Mouse (Mus musculus) erythroblast, adult 5-6 weeks (primary cell): ENCODE data around the gene Hcrt. TPM values are rescaled to one million over a fixed set of nuclear protein-coding genes. Genes with fewer than 3 reads are reported as not detected.
"Not testable (repeated sequence)": the region's sequence is repeated elsewhere in the genome, so short reads cannot be mapped to it uniquely, and the experiment has no call there.

Source experiments
- ATAC-seq: replicated peaks from 2 replicates; pipeline ENCODE4 v1.8.0; 2016; ENCODE audit warnings: moderate number of reproducible peaks, mild to moderate bottlenecking, moderate TSS enrichment, inconsistent platforms; ENCODE audit not compliant: poor library complexity, low FRiP score, severe bottlenecking
- total RNA-seq, 2 experiments: library from RNA; stranded (forward) in 1 of 2; stranded (reverse) in 1 of 2; fragments of 150-400 nt in 1 of 2; fragments of 200-764, 138-1000 nt in 1 of 2; gene quantifications; 2 replicates each; pipeline versions ENCODE4 v1.2.3 to v1.2.4; 2015 to 2017; ENCODE audit warnings: low replicate concordance in 2 of 2

Gene Hcrt
- not detected in 2 replicates for total RNA-seq (2015; ENCODE audit: low replicate concordance)
- total RNA-seq (2017; ENCODE audit: low replicate concordance), result not detected in 2 replicates

DNA sequence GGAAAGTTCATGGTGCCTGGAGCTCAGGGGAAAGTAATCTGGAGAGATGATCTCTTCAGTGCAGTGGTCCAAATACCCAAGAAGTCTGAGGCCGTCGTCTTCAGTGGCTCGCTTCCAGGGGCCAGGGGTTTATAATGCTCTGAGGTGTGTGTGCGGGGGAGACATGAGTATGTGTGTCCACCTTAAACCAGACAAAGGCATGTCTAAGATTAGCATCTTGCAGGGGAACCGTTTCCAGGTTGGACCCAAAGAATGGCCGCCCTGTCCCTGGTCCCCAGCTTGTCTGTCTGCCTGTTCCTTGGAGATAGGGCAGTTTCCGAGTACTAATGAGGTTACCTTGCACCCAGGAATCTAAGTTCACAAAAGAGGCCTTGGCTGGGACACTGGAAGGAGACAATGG lies at the start of gene Hcrt:
Gene Hcrt (minus strand): TSS at position 101 of the 400 bp plus-strand sequence.
- no peak for ATAC-seq

DNA sequence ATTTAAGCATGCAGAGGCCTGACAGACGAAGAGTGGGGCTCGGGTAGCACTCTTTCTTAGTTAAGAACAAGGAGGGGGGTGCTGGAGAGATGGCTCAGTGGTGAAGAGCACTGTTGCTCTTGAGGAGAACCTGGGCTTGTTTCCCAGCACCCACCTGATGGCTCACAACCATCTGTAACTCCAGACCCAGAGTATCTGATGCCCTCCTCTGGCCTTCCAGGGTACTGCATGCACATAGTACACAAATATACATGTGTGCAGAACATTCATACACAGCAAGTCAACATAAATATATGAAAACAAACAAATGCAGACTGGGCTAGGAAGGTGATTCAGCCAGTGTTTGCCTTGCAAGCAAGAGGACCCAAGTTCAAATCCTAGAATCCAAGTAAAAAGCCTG lies 48.4 kb upstream of the Hcrt start:
- no peak for ATAC-seq

DNA sequence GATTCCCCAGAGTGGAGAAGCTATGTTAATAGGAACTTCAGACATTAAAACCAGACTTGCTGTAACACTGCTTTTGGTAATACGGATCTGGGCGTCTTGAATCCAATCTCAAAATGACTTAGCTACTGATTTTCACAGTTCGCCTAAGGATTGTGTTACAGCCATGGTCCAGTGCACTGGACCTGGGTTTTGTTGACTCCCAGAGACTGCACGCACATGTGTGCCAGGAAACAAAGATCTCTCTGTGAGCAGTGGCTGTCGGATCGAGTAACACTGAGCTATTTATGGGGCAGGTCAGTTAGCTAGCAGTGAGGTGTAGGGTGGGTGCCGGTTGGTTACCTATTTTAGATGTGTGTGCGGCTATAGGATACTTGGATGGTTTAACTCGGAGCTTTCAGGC lies 47.8 kb upstream of the Hcrt start:
- ATAC-seq, result no peak

DNA sequence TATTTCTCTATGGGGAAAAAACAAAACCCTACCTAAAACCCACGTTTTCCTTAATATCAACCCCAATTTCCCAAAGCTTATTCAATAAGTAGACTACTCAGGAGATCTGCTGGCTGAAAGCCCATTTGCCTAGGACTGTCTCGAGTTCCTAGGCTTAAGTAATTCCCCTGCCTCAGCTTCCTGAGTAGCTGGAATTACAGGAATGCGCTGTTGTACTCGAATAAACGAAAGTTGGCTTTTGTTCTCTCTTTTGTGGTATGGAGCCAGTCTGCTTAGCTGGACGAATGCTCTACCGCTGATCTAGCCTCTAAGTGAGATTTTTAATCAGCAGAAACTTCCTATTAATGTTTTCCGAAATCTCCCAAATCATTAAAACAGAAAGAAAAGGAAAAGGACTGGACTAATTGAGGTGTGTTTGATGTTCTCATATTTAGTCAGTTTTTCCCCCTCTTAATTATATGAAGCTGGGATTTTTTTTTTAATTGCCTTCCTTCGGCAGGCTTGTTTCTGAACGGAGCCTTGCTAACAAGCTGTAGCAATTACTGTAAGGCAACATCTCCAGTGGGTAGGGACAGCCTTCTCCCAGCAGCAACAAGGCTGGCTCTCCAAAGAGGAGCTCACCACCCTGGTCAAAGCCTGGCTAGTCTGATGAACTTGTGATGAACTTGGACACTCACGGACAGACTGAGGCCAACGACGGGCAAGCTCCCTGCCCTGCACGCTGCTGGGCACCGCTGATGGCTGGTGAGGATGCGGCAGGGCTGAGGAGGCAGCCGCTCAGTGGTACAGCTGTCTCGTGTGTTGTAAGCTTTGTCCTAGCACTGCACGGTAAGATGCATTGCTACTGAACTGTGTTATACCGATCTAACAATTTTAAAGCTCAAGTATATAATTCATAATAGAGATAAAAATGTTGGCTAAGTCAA lies 43.9 kb upstream of the Hcrt start:
- no peak for ATAC-seq

DNA sequence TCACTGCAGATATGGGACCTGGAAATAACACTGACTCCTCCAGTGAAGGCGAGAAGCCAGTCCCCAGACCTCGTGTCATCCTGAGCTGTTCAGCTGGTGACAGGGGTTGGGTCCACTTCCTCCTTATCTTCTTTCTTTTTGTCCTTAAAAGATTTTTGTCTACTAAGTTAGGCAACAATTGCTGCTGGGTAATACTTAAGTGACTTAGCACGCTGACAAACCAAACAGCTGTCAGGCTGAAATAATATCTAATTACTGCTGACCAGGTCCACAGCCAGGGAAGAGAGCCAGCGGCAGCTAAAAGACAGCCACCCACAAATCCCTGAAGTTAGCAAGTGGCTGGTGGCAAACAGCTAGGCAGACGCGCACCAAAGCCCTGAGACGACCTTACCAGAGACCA lies 42.8 kb upstream of the Hcrt start:
- ATAC-seq, result no peak

DNA sequence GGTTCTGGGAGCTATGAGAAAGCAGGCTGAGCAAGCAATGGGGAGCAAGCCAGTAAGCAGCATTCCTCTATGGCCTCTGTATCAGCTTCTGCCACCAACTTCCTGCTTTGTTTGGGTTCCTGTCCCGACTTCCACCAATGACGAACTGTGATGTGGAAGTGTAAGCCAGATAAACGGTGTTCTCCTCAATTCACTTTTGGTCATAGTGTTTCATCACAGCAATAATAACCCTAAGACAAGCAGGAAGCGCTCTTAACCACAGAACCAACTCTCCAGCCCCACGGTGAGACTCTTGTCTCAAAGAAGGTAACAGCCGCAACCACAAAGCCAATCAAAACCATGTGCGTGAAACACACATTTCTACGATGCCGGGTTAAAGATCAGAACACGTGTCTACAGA lies 41.7 kb upstream of the Hcrt start:
- no peak for ATAC-seq

DNA sequence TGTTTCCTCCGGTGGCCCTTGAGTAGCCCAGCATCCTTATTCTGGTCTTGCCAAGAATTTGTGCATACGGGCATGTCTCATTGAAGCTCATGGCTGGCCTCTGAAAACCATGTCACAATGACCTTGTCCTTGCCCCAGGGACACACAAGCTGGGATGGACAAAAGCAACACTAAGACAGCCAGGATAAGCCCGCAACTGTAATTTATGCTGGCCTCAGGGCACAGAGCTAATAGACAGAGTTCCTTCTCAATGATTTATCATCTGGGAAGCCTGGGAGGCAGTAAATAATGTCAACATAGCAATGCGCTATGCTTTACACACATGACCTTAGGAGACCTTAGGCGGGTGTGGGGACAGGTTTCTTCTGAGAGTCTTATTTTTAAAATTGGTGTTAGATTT lies 36.7 kb upstream of the Hcrt start:
- ATAC-seq, result no peak

DNA sequence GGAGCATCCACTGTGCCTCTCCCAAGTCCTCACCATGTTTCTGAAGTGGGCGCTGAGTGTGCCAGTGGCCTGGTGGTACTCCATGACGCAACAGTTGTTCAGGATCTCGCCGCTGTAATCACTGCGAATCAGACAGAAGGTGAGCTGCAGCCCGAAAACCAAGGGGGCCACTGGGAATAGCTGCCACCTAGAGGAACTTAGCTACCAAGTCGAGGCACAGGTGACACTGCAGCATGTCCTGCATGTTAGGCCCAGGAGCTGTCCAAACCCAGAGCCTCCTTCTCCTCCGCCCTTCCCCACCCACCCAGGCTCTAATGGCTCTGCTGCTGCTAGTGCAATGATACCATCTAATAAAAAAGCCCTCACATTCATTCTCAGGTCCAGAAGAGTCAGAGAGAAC lies 33.9 kb upstream of the Hcrt start:
- no peak for ATAC-seq

DNA sequence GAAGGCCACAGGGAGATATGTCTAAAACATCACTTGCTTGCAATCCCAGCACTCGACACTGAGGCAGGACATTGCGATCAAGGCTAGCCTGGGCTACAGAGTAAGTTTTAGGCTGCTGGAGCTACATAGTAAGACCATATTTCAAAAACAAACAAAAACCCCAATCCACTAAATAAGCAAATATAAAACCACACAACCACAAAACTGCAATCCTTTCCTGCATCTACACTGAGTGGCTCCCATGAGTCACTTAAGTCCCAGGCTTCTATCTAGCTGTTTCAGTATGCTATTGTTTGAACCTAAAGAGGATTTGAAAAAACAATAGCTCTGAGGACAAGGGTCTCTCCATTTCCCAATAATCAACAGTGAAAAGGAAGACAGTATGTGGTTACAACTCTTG lies 32.7 kb upstream of the Hcrt start:
- ATAC-seq, result no peak

DNA sequence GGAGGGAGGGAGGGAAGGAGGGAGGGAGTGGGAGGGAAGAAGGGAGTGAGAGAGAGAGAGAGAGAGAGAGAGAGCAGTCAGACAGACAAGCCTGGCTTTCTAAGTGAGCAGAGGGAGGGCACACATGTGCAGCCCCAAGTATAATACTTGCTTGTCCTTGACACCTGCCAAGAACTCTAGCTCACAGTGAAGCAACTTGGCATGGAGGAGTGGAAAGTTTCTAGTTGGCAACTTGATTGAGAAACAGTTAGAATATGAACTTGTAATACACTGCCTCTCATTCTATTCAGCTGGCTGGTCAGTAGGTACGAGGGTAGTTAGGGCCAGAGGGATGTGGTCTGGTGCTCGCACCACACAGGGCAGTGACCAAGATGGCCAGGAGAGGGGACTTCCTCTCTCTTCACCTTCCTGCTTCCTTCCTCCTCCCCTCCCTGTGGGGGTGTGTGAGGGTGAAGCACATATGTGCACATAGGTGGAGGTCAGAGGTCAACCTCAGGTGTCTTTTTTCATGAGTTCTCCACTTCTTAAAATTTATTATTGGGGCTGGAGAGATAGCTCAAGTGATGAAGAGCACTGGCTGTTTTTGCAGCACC lies 28.8 kb upstream of the Hcrt start:
- ATAC-seq, result no peak

DNA sequence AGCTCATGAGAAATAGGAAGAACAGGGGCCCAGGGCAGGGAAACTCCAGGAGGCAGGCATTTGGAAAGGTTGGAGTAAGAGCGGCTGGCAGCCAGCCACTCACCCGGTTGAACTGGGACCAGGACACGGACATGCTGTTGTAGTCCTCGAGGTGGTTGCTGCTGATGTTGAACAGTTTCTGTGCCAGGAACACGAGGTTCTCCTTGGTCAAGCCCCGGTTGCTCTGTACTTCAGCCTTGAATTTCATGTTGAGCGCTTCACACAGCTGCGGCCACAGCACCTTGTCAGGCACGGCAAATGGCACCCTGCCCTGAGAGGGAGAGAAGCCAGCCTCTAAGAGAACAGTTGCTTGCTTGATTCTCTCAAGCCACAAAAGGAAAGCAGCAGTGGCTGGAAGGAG lies 27.9 kb upstream of the Hcrt start:
- not testable (repeated sequence) for ATAC-seq

DNA sequence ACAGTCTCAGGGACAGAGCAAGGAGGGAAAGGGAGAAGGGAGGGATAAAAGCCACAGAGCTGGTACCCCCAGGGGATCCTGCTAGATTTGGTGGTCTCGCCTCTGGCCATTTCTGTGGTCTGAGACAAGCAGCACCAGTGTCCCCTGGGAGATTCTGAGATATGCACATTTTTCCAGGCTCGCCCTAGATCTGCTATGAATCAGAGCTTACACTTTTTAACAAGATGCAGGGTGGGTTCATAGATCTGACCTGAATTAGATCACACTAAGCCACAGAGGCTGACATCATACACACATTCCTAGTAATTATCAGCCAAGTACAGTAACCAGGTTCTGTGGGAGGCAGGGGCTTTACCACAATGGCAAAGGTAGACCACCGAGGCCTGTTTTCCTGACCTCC lies 27.0 kb upstream of the Hcrt start:
- ATAC-seq, result no peak

DNA sequence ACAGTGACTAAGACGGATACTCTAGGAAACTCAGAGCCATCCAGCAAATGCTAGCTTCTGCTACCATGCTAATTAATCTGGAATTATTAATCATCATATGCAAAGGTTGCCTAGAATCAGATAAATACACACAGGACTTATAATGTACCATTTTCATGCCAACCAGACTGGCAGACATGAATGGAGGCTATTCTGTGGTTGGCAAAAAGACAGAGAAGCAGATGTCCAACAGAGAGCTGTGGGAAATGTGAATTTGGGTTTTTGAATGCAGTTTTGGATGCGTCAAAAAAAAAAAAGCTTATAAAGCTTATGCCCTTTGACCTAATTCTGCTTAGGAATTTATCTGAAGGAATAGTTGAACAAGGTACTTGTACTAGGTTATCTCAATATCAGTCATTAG lies 23.0 kb upstream of the Hcrt start:
- ATAC-seq, result no peak

DNA sequence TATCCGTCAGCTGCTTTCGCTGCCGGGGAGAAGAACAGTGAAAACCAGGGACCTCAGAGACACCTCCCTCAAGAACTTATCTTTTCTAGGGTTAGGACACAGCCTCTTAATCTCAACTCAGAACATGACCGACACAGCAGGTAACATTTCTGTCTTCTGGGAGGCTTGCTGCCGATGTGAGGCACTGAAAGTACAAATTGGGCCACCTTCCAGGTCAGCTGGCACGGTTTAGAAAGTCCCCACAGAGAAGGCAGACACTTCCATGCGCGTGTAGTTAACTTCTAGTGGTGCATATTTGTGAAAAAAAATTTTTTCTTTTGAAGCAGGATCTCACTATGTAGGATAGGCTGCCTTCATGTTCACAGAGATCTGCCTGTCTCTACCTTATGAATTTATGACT lies 21.6 kb upstream of the Hcrt start:
- no peak for ATAC-seq

DNA sequence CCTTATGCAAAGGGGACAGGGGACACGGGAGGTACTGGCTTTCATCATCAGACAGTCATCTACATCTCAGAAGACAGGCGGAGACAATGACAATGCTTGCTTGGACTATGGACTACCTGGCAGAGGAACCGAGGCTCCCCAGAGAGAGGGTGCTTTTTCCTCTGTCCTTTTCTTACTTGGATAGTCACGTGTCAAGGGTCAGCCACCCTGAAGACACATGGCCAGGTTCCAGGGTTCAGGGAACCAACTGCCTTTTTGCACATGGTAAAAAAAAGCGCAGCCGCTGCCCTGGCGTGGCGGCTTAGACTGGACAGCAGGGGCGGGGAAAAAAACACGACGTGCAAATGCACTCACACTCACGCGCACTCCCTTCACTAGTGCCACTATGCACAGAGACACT lies 19.8 kb upstream of the Hcrt start:
- ATAC-seq, result no peak

DNA sequence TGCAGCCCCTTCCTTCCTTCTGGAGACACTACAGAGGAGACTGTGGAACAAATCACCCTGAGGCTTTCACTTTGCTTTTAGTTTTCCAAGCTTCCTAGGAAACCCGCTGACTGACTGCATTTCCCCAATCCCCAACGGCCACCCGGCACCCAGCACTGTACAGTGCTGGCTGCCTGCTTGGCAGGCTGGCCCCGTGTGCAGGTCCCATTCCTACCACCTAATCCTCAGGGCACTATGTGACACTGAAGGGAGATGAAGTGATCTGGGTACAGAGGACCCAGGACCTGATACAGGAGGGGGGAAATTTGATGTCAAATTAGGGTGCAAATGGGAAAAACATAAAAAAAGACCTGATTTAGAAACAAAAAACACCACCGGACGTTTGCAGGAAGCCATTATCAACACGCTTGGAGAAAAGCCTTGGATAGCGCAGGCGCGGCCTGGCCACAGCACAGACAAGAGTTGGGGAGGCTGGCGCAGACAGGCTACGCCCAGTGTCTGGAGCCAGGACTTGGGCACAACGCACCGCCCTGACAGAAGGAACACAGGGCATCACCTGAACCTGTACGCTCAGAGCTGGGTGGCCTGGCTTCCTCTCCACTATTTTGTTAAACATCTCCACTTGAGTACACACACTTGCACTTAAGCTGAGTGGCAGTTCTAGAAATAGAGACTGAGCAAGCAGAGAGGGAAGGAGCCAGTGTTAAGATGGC lies 19.2 kb upstream of the Hcrt start:
- ATAC-seq, result no peak

DNA sequence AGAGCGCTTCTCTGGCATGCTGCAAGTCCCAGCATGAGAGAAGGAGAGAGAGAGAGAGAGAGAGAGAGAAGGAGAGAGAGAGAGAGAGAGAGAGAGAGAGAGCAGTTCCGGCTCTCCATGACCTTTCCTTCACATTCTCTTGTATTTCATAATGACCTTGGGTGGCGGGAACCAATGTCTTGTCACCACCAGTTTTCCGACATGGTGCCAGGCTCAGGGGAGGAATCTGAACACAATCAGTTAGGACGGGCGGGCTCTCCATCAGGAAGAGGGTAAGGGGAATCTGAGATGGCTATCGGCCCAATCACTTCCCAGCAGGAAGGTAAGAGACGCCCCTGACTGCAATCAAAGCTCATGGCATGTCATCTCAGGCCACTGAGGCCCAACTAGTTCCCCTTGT lies 17.5 kb upstream of the Hcrt start:
- no peak for ATAC-seq

DNA sequence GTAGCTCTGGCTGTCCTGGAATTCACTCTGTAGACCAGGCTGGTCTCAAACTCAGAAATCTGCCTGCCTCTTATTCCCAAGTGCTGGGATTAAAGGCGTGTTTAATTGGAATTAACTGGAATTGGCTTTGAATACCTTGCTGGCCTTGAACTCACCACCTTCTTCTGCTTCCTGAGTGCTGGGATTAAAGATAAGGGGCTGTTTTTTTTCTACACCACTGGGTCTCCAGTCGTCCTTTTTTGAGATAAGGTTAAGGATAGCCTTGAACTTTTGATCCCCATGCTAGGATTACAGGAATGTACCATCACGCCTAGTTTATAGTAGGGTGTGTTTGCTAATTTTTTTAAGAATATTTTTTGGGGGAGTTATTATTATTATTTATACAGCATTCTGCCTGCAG lies 15.3 kb upstream of the Hcrt start:
- no peak for ATAC-seq

DNA sequence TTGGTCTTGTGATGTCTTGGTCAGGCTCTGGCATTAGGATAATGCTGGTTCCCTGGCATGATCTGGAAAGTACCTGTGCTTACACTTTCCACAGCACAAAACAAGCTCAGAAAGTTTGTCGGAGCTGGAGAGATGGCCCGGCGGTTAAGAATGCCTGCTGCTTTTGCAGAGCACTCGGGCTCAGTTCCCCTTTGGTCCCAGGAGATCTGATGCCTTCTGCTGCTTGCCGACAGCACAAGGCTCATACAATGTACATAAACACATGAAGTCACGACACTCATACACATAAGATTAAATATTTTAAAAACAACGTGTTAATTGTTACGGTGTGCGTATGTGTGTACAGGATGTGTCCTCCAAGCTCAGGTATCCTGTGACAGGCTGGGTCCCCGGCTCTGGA lies 13.2 kb upstream of the Hcrt start:
- ATAC-seq, result no peak

DNA sequence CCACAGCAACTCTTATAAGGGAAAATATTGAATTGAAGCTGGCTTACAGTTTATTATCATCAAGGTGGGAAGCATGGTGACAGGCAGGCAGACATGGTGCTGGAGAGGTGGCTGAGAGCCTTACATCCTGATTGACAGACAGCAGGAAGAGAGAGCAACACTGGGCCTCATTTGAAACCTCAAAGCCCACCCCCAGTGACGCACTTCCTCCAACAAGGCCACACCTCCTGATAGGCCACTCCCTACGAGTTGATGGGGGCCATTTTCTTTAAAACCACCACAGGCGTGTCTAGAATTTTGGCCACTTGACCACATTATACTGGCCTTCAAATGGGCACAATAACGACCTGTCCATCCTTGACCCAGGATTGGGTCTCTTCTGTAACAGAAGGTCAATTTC lies 11.5 kb upstream of the Hcrt start:
- ATAC-seq, result no peak
